Mouse (Mus musculus): ENCODE results near the gene Exoc8.
A peak's percentile ranks its signal among the peaks of the same experiment; 100 is the strongest.

Exoc8 gene

GRCm38 (mm10) chr8:124905482-124905881 is 8.0 kb upstream of the Exoc8 start:
- no peak for DNase-seq

DNA sequence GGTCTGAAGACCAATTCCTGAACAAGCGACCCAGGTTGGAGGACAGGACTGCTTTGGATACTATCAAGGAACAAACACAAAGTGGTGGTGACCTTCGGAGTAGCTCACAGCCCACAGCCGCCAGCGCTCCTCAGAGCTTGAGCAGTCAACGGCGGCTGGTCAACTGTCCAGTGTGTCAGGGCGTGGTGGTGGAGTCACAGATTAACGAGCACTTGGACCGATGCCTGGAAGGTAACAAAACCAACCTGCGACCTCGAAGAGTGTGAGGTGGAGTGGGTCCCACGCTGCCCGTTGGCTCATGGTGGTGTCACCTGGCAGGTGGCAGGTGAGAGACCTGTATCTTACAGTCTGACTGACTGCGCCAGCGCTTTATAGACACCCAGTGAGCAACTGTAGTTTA is 5.7 kb upstream of the Exoc8 start:
- no peak for DNase-seq

DNA sequence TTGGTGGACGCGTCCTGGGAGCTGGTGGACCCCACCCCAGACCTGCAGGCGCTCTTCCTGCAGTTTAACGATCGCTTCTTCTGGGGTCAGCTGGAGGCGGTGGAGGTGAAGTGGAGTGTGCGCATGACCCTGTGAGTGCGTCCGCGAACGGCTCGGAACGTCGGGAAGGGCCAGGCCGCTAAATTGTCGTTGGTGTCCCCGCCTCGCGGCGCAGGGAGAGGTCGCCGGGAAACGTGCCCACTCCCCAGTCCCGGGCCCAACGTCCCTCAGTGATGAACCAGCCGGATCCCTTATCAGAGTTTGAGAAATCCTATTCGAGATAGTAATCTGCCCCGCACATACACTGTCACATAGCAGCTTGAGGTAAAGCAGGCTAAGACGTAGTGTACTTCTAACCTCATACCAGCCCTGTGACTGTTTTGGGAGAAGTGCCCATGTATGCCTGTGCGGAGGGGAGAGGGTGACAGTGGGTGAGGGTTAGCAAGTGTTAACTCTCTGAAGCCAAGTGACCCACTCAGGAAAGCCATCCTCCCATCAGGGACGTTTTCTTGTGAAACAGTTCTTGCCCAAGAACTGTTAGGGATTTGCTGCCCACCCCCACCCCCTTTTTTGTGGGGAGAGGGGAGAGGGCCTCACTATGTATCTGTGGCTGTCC is 873 bp upstream of the Exoc8 start:
- DNase-seq: no peak

GRCm38 (mm10) chr8:124896632-124897385 is 696 bp downstream of the Exoc8 start:
- DNase-seq: peak; percentile 78 to 82

DNA sequence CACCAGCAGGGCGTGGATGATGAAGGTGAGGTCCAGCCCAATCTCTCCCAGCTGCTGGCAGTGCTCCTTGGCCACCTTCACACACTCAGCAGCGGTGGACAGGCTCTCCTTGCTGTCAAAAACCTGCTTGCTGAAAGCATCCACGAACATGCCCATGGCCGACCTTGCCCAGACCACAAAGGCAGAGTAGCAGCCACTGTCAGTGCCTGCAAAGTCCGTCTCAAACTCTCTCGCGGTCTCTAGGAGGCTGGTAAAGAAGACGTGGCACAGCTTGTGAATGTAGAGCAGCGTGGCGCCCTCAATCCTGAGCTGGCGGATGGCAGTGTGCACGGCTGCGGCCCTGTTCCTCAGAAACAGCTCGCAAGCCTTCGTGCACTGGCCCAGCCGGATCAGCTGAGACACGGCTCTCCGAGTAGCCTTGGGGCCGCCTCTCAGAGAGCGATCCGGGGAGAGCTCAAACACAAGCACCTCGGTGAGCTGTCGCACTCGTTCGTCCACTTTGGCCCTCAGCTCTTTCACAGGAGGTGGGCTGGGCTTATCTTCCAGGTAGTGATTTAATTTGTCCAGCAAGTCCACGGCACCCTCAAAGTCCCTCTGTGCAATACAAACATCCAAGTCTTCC is 1.4 kb downstream of the Exoc8 start:
- peak; percentile 15 to 21 for DNase-seq

GRCm38 (mm10) chr8:124892596-124892995 is 4.9 kb downstream of the Exoc8 start:
- no peak for DNase-seq

- DNase-seq: no peak
Observed at GRCm38 (mm10) chr8:124888385-124888784, 9.1 kb downstream of the Exoc8 start.

DNA sequence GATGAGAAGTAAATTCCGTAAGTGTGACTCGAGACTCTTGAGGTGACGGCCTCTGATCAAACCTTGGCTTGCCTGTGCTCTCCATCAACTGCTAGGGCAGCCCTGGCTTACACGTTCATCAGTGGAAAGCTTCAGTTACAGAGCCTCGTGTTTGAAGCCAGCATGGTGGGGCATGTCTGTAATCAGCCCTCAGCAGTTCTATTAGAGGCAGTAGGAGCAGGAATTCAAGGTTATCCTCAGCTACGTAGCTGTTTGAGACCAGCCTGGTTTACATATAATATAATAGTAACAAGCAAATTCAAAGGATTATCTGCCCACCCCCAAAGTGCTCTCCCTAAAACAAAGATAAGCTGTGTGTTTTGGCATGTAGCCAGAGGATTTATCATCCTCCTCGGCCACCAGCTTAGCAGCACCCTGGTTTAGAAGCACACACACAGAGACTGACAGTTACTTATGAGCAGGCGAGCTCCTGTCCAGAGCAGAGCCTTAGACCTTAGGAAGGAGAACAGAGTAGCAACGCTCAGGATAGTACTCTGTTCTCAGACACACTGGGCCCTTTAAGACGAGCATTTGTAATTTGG is 18.5 kb downstream of the Exoc8 start:
- no peak for DNase-seq

DNA sequence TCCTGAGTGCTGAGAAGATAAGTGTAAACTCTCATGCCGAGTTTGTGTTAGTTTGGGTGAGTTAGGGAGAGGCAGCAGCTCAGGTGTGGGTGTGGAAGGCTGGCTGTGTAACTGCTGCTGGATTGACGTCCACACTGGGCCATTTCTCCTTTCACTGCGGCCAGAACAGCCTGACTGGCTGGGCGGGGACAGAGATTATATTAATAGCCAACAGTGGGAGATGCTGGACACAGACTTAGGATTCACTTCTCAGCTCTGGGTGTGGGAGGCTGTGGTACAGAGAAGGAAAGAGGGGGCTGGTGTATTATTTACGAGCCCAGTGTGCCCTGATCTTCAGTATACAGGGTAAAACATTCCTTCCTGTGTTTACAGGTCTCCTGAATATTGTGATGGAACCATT is 19.4 kb downstream of the Exoc8 start:
- DNase-seq: no peak

GRCm38 (mm10) chr8:124872690-124873089 is 24.8 kb downstream of the Exoc8 start:
- no peak for DNase-seq

DNA sequence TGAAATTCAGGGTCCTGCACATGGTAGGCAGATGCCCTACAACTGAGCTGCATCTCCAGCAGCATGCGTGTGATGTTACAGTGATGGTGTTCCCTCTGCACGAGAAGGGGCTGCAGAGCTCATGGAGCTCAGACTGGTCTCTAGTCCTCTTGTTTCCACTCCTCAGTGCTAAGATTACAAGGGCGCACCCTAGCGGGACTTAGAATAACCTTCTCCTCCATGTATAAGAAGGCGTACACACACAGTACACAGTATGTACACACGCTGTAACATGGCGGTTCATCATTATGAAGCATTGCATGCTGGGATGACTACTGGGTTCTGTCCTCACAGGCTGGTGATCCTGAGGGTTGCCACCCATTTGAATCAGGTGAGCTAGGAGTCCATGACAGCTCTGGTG is 25.4 kb downstream of the Exoc8 start:
- DNase-seq: no peak

GRCm38 (mm10) chr8:124871474-124871873 is 26.0 kb downstream of the Exoc8 start:
- DNase-seq: no peak

DNA sequence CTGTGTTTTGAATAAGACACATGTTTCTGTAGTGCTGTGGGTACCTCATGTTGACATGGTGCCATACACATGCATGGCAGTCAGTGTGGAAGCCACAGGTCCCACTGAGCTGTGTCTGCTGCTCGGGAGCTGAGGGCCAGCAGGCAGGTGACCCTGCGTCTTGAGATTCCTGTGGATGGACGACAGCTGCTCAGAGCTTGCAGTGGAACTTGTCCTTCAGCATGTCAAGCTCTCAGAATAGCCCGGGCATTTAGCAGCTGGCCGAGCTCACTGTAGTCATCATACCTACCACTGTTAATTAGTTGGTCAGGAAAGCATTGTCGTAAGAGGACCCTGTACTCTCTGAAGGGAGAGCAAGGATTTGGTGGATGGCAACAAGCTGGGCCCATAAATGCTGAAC is 27.8 kb downstream of the Exoc8 start:
- DNase-seq: no peak

DNA sequence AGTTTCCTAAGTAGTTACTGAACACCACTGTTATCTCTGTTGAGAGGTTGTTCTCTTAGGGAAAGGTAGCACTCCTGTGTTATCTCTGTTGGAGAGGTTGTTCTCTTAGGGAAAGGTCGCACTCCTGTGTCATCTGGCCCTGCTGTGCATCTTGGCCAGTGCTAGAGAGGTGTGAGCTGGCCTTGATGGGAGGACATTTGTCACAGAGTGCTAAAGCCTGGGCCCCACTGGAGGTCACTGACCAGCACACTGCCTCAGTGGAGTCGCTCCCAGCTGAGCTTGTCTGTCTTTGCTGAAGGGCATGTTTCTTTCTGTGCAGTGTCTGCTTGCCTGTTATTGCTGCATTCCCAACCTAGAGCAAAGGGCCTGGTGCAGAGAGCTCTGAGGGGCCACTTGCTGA is 30.4 kb downstream of the Exoc8 start:
- DNase-seq: no peak

DNA sequence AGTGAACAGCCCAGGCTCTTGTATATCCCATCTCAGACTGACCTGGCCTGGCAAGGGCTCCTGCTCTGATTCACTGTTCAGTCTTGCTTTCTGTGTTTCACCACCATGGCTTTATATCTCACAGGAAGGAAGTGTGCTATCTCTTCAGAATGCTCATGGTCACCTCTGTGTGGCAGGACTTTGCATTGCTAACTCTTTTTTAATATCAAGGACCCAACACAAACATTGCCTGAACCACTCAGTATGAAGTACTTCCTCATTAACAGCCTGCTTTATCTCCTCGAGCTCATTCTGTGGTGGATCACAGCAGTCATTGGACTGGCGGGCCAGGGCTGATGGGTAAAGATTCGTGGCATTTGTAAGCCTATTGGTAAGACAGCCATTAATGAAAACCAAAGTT is 30.8 kb downstream of the Exoc8 start:
- no peak for DNase-seq

DNA sequence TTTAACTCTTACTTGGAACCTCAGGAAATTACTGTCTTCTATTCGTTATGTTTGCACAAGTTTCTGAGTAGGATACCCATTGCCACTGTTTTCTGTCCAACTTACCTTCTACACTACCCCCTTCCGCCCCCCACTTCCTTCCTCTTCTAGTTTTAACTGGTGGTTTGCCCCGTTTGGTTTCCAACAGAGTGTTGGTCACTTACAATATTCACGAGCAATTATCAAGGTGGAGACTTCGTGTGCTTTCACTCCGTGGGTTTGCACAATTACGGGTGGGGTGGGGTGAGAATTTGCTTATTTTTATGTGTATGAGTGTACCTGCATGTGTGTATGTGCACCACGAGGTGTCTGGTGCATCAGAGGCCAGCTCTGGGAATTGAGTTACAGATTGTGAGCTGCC is 33.8 kb downstream of the Exoc8 start:
- no peak for DNase-seq

DNA sequence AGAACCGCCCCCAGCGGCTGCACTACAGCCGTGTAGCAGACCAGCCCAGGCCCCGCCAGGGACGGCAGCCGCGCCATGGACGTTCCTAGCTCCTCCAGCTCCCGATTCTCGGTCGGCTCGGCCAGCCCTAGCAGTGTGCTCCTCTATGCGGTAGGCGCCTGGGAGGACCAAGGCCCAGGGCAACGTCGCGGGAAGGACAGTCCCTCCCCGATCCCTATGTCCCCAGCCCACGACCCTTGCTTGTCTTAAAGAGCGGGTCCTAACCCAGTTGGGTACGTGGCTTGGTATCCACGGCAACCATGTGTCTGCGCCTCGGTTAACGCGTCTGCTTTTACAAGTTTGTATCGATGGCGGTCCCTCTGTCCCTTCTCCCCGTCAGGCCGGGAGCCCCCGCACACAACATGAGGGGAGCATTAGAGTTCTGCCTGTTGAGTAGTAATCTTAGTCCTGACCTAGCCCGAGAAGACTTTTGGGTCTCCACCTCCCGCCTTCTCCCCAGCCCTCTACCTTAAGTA is 34.3 kb downstream of the Exoc8 start:
- DNase-seq: no peak

DNA sequence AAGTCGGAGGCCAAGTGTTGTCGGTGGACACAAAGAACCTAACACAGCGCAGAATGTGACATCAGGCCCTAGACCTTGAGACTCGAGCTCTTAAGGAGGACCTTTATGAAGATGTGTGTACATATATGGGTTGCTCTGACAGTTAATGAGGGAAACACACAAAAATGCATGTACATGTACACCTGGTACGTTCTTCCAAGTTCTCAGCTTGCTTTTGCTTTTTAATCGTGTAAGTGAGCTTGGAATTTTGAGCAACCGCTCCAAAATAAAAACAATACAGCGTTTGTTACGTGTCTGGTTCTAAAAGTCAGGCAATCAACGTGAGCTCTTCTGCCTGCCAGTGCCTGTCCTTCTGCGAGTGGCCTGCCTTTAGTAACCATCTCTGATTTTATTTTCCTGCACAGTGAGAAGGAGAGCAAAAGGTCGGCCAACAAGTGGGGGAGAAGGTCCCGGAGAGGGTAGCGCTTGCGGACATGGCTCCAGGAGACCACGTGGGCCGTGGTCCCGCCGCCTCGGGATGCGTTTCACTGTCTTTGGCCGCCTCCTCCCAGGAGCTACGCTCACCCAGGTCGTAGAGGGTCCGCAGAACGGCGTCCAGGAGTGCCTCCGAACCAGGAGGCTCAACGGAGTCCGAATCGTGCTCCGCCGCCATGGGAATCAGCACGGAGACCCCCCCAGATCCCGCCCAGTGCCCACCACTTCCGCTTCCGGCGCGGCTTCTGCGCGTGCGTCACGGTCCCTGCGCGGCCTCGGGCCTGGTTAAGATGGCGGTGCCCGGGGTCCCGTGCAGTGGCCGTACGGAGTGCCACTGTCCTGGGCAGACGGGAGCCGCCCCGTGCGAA is 35.0 kb downstream of the Exoc8 start, which contains the start of the genes Gnpat and 2810004N23Rik:
Gene Gnpat, plus strand, starts transcription at position 713 of the 842 bp plus-strand sequence.
Gene 2810004N23Rik, minus strand, starts transcription at position 800 of the 842 bp plus-strand sequence.
- peak; percentile 92 to 93 for DNase-seq

DNA sequence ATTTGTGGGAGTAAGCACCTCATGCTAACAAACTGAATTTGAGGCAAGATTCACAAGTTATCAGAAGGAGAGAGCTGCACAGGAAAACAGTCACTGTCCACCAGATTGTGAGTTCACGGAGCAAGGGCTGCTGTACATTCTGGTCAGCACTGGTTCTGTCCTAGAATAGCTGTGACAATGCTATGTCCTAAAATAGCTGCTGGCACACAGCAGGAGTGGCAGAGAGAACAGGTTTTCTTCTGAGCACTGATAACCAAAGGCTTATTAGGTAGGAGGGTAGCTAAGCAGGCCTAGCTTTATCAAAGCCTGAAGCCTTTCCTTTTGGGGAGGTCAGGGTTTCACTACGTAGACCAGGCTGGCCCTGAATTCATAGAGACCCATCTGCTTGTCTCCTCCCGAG is 37.3 kb downstream of the Exoc8 start:
- DNase-seq: peak; percentile 18 to 42

GRCm38 (mm10) chr8:124859466-124859865 is 38.0 kb downstream of the Exoc8 start:
- peak; percentile 32 to 39 for DNase-seq

DNA sequence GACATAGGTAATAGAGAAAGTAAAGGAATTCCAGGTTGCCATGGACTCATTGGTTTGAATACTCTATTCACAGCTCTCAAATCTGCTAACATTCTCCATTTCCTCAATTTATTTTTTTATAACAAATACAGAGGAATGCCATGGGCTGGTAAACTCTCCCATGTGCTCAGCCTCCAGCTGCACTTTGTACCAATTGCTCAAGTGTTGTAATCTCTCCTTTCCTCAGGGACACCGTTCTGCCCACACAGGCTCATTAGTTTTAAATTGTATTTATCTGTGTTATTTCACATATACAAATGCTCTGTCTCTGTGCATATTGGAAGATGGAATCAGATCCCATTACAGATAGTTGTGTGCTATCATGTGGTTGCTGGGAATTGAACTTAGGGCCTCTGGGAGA is 44.0 kb downstream of the Exoc8 start:
- no peak for DNase-seq

- DNase-seq: no peak
Observed at GRCm38 (mm10) chr8:124845573-124845972, 51.9 kb downstream of the Exoc8 start.
